Mouse (Mus musculus): ENCODE data around the gene Tomm40.
A peak's percentile ranks its signal among the peaks of the same experiment; 100 is the strongest.

The Tomm40 gene

DNA sequence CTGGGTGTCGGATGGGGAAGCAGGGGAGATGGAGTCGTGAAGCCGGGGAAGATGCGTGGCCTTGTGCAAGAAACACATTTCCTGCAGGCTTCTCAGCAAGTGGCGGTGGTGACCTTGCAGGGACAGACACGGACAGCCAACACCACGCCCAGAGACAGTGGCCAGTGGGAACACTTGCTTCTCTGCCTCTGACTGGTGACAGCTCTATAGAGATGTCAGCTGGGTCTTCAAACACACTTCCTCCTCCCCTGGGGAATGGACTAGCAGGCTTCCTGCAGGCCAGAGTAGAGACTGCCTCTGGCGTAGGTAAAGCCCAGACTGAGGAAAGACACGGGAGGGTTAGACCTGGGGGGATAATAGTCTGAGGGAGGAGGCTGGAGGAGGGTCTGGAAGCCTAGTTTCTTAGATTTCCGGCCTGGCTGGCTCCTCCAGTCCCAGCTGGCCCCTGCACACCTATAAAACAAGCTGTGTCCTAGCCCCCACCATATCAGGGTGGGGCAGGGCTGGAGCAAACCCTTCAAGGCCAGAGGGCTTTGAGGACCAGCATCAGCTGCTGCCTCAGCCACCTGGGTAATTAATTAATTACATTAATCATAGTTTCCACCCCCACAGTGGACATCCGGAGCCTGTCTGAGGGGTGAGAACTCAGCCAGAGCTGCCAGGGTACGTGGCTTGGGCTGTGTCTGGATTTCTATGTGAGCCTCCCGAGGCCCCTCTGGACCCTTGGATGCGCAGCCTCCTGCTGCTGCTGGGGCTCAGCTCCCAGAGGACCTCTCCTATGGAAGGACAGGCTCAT lies 29.6 kb upstream of the Tomm40 start:
- DNase-seq = no peak

DNA sequence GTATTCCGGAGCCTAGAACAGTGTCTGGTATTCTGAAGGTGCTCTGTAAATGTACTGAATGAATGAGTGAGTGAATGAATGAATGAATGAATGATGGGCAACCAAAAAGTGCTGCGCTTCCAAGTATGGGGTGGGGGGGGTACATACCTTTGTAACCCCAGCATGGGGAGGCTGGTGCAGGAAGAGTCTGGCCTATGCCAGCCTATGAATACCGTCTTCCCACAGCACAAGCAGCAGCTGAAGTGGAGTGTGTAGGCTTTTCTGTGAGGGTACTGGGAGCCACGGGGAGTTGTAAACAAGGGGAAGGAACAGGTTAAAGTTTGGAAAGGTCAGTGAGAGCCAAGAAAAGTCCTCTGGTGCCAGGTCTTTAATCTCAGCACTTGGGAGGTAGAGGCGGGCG lies 28.6 kb upstream of the Tomm40 start:
- DNase-seq = no peak

DNA sequence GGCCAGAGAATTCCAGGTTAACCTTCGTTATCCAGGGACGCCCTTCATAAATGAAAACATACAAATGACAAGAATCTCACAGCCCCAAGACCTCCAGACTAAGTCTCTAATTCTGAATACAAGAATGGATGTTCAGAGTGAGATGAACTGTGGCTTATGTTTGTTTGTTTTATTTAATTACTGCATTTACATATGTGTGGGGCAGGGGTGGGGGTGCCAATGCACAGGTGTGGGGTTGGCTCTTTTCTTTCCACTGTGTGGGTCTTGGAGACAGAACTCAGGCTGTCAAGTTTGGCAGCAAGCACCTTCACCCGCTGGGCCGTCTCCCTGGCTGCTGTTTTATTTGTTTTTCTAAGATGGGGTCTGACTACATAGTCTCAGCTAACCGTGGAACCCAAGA lies 27.2 kb upstream of the Tomm40 start:
- DNase-seq = no peak

DNA sequence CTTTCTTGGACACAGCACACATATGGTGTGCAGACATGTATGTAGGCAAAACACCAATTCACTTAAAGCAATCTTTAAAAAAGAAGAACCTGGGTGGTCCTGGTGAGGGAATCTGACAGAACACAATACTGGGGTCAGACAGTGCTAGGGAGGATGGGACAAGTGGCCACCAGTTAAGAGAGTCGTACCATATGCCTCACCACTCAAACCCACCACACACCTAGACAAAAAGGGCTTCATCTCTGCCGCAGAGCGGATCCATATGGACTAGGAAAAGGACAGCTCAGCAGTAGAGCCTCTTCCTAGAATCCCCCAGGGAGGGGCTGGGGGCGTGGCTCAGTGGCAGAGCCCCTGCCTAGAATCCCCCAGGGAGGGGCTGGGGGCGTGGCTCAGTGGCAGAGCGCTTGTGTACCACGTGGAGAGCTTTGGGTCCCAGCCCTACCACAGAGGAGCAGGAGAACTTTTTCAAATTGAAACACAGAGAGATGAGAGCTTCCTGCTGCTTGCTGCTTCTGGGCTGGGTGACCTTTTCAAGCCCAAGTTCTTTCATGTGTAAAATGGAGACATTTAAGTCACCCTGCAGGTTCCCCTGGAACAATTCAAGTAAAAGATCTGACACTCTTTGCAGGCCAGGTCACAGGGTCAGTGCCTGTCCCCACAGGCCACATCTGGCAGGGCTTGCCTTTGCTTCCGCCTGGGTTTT lies 26.2 kb upstream of the Tomm40 start:
- no peak for DNase-seq

DNA sequence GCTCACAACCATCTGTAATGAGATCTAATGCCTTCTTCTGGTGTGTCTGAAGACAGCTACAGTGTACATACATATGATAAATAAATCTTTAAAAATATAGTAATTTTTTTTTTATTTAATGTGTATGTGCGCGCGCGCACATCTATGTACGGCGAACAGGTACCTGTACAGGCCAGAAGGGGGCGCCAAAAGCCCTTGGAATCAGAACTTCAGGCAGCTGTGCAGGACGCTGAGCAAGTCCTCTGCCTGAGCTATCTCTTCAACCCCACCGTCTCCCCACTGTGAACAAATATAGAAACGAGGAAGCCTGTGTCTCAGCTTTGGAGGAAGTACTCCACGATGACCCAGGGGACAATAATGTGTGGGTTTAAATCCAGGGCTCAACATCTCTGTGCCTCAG lies 25.0 kb upstream of the Tomm40 start:
- no peak for DNase-seq

DNA sequence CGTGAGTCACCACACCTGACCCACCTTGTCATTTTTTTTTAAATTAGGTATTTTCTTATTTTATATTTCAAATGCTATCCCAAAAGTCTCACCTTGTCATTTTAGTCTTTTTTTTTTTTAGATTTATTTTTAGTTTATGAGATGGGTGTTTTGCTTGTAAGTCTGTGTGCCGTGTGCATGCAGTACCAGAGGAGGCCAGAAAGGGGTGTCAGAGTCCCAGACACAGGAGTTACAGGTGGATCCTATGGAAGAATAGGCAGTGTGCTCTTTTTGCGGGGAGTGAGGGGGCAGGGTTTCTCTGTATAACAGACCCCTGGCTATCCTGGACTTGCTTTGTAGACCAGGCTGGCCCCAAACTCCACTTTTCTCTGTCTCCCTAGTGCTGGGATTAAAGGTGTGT lies 23.5 kb upstream of the Tomm40 start:
- no peak for DNase-seq

DNA sequence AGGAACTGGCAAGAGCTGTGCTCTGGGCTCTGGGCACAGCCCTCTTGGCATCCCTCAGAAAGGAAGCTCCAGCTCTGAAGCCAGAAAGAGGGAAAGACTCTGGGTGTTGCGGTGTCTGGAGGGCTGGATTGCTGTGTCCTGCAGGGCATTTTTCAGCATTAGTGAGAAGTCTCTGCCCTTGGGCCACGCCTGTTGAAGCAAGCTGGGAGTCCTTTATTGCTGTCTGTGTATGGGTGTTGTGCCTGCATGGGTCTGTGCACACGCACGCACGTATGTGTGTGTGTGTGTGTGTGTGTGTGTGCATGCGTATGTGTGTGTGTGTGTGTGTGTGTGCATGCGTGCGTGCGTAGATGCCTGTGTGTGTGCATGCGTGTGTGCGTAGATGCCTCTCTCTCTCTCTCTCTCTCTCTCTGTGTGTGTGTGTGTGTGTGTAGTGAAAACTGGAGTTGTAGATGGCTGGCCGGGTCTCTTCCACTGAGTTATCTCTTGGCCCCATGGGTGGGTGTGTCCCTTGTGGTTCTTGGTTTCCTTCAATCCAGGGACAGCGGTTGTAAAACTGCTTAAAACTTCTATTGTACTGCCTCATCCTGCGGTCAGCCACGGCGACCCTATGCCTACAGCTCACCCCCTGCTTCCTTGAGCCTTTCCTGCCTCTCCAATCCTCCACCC lies 21.3 kb upstream of the Tomm40 start:
- no peak for DNase-seq

DNA sequence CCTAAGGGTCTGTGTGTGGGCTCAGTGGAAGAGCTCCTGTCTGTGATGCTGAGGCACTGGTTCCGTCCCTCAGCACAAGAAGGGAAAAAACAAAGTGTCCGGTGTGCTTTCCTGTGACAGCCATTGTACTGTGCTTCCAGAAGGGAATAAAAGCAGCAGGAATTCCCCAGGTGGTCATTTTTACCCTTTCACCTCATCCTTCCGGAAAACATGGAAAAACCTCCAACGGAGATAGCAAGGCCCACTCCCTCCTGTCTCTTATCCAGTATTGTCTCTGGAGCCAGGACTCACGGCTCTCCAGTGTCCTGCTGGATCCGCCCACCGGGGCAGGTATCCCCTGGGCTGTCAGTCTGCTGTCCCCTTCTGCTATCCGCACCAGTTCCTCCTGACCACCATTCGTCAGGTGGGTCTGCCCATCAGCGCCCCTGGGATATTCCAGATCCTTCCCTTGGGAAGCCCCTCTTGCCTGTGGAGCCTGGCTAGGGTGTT lies 19.0 kb upstream of the Tomm40 start:
- DNase-seq = no peak

DNA sequence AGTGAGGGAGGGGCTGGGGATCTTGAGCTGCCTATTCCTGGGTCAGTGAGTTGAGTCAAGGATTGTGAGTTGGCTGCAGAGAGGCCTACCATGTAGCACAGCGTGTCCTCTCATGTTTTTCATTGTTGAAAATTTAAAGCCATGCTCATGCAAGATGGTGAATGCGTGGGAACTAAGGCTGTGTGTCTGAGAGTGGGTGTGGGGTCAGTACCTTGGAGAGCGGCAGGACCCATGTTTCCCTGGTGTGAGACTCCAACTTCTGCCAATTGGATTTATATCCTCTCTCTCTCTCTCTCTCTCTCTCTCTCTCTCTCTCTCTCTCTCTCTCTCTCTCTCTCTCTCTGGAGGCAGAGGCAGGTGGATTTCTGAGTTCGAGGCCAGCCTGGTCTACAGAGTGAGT lies 11.3 kb upstream of the Tomm40 start:
- DNase-seq = no peak

DNA sequence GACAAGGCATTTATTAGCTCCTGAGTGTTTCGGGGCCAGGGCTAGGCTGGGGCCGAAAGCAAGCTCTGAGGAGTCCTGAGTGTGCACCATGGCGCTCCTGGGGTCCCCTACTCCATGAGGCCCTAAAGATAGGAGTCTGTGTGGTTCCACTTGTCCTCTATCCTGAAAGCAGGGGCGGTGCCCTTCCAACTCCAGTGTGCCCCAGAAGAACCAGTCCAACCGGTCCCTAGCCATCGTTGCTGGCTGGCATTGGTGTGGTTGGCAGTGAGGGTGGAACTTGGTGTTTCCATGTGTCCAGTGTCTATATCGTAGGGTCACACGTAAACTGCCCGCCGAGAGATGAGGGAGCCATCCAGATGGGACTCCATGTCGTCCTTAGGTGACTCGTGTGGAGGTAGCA lies 8.9 kb upstream of the Tomm40 start:
- no peak for DNase-seq

DNA sequence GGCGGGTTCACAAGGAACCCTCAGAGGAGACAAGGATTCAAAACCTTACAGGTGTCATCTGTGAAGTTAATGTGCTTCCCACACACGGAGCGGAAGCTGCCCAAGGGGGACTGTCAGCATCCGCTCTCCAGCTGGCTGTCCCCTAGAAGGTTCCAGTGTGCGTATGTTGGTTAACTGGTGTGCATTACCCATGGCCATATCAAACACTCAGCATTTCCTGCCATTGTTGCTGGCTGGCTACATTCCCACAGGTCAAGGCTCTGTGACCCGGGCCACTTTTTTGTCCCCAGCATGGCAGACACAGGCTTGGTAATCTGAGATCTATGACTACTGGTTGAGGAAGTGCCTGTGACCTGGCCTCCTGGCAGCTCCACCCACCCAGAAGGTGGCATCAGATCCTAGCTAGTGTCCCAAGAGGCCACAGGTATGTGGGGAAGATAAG lies 7.5 kb upstream of the Tomm40 start:
- no peak for DNase-seq

DNA sequence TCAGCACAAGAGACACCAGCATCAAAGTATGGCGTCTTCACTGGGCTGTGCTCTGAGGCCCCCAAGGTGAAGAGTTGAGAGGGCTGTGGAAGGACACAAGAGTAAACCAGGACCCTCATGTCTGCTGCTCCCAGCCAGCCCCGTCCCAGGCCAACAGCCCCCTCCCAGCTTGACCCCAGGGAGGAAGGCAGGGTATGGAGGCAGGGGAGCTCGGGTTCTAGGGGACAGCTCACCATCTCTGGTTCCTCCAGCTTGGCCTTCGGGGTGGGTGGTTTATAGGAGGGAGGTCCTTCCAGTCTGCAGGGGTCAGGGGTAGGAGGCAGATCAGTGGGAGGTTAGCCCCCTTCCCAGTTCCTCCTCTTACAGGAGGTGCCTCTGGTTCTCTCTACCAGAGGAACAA lies 4.0 kb upstream of the Tomm40 start:
- DNase-seq = no peak

DNA sequence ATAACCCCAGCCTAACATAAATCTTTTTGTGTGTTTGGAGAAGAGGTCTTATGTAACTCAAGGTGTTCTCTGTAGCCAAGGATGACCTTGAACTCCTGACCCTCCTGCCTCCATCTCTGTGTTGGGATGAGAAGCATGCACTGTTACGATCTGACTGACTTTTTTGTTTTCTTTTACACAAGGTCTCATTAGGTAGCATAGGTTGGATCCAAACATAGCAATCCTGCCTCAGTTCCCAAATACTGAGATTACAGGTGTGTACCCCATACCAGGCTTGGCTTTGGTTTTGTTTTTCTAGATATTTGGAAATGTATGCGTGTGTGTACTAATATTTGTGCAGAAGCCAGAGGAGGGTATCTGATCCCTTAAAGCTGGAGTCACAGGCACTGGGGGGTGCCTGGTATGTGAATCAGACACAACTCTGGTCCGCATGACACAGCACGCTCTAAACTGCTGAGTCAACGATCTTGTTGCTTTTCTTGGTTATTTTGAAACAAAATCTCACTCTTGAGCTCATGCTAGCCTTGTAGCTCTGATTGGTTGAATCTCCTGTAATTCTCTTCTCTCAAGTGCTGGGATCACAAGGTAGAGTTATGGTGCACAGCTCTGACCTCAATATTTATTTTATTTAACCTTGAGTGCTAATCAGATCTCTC lies 3.2 kb upstream of the Tomm40 start:
- no peak for DNase-seq

DNA sequence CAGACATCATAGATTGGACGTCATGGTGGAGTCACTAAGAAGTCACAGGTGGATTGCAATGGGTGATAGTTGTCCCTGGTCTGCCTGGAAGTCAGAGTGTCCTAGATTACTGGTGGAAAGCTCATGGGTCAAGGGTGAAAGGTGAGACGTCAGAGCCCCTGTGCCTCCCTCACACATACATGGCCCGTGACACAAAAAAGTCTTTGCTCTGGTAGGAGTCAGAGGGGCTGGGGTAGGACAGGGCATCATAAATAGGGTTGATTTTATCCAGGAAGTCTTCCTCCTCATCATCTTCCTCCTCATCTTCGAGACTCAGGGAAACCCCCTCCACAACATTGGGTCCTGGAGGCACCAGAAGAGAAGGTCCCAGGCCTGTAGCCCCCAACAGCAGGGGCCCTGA lies 2.1 kb upstream of the Tomm40 start:
- no peak for DNase-seq

DNA sequence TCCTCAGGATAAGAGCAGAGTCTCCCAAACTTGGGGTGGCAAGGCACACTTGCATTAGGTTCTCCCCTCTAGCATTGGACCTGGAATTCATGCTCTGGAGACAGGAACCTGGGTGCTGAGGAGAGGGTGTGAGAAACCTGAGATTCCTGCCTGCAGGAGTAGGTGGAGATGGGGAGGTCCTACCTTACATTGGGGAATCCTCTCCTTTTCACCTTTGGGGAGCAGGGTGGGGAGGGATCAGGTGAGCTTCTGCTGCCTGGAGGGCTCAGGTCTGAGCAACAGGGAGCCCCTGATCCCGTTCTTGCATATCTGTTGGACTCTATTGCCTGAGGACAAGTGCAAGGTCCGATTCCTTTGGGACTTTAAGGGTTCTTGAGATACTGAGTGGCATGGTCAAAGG lies 1.6 kb upstream of the Tomm40 start:
- no peak for DNase-seq

DNA sequence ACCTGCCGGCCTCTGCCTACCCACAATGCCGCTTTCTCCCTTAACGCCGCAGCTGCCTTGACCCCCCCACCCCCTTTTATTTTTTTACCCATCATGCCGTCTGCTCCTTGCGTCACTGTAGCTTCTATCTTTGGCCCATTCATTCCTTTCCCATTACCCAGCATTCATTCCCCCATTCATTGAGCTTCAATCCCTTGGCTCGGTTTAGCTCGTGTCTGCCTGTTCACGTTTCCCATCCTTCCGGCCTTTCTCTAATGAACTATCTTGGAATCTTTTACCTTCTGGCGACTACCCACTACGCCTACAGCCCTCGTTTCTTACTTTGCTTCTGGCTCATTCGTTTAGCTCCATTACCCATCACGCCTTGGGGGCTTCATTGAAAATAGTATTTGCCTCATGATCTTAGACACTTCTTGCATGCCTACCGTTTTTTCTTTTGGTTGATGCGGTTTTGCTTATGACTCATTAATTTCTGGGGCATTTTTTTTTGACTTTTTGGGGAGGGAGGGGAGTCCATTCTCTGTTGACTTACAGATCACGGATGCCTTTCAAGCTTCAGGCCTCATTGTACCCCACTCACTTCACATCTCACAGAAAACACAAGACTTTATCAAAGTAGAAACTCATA lies 931 bp upstream of the Tomm40 start:
- DNase-seq = no peak

DNA sequence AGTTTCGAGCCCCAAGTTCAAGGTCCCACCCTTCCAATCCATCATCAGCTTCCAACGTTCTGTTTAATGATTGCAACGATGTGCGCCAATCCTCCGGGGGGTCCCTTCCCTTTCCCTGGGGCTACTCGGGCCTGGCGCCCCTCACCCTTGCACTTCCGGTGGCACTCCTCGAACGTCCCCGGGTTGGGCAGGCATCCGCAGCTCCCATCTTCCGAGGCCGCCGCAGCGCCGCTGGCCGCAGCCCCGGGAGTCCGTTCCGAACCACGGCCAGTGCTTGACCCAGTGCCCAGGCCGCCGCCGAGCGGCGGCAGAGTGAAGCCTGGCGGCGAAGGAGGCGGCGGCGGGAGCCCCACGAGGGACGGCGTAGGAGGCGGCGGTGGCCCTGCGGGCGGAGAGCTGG lies 402 bp downstream of the Tomm40 start:
- no peak for DNase-seq

DNA sequence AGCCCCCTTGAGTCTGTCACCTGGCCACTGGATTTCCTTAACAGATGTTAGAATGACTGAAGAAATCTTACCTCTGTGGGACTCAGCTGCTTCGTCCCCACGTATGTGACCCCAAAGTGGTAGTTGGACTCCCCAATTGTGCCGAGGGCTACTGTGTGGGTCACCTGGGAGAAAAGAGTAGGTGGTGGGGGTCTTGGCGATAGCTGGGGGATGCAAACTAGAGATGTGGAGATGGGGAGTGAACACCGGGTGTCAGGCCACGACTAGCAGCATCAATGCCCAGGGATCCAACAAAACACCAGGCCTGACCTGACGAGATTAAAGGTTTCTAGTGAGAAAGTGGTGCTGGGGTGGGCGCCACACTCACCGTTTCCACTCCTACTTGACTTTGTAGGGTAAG lies 1.6 kb downstream of the Tomm40 start:
- no peak for DNase-seq

DNA sequence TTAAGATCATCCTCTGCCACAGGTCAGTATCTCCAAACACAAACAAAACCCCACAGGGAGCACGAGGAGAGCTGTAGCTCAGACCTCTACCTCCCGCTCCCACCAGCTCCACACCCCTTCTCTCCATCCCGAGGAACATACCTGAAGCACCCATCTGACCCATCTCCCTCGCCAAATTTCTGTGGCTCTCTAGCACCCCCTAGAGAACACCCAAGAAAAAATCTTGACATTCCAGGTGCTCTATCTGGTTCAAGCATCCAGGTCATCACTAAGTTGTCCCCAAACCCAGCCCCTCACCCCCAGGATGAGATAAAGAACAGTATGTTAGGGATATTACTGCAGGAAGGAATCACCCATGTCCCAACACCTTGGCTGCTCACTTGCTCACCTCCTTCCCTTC lies 2.0 kb downstream of the Tomm40 start:
- peak in 1 of 2 experiments; percentile 20 for DNase-seq

DNA sequence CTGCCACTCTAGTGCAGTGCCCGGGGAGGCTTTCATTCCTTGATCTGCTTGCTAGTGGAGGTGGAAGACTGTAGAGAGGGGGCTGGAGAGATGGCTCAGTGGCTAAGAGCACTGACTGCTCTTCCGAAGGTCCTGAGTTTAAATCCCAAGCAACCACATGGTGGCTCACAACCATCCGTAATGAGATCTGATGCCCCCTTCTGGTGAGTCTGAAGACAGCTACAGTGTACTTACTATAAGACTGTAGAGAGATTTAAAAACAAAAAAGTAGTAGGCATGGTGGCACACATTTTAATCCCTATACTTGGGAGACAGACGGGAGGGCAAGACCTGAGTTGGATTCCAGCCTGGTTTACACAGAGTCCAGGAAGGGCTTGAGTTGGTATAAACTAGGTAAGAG lies 2.8 kb downstream of the Tomm40 start:
- no peak for DNase-seq

DNA sequence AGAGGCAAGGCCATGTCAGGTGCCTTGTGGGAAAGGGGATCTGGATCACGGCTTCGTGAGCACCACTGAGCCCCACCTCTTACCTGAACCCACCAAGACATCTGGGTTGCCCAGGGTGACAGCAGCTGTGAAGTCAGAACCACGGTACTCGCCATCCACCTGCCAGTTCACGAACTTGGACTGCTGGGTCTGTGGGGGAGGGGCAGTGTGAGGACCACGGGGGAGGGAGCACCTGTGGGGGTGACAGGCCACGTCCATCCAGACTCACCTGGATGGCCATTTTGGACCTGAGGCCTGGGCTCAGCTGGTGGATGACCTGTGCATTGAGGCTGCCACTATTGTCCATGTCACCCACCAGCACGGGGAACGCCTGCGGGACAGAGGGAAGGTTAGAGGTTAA lies 4.6 kb downstream of the Tomm40 start:
- DNase-seq = no peak

DNA sequence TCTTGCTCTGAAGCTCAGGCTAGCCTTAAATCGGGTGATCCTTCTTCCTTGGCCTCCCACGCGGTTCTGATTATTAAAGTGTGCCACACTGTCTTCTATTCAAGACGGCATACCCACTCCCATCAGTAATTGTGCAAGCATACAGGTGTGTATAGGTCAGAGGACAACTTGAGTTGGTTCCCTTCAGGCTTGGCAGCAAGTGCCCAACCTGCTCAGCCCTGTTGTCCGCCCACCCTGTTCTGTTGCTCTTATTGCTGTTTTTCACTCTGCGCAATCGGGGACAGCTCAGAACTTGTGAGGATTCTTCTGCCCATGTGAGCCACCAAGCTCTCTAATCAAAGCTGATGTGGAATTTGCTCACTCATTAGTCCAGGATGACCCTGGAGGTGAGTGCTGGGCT lies 10.0 kb downstream of the Tomm40 start:
- no peak for DNase-seq

DNA sequence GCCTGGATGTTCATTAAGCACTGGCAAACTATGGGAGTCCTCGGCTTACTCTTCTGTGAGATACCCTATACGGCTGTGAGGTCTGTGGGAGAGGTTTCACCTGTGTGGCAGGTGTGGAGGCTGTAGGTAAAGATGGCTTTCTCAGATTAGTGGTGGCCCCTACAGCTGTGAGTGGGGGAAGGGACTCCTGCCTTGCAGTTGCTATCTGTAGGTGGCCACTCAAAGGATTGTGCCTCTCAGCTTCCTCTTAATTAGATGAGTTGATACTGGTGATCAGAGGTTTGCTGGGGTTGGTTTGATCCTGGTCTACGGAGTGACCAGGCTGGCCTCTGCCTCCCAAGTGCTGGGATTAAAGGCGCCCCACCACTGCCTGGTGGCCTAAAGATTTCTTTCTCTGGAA lies 10.8 kb downstream of the Tomm40 start:
- DNase-seq = no peak
